Mouse (Mus musculus): ENCODE measurements around the gene Eloa.
"Not testable (repeated sequence)": the region's sequence is repeated elsewhere in the genome, so short reads cannot be mapped to it uniquely, and the experiment has no call there.

The Eloa gene

DNA sequence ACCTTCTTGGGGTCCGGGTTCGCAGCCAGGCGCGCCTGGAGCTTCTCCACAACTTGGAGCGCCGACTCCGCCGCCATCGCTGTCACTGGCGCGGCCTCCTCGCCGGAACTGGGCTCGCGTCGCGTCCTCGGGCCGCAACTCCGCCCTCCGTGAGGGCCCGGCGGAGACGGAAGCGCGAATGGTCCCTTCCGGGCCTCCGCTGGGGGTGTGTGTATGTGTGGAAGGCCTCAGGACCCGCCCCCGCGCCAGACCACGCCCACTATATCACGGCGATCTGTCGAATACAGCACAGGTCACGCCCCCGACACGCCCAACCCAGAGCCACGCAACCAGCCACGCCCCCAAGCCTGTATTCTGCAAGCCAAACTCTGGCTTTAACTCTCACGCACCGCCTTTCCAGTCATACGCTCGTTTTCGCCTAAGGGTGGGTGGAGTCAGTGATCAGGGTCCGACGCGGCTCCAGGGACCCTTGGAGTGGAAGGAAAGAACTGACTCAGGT is at the start of gene Eloa:
Gene Eloa, minus strand, starts transcription at position 215 of the 499 bp plus-strand sequence.
- peak; percentile 100 for DNase-seq (ENCODE audit: low spot score)

DNA sequence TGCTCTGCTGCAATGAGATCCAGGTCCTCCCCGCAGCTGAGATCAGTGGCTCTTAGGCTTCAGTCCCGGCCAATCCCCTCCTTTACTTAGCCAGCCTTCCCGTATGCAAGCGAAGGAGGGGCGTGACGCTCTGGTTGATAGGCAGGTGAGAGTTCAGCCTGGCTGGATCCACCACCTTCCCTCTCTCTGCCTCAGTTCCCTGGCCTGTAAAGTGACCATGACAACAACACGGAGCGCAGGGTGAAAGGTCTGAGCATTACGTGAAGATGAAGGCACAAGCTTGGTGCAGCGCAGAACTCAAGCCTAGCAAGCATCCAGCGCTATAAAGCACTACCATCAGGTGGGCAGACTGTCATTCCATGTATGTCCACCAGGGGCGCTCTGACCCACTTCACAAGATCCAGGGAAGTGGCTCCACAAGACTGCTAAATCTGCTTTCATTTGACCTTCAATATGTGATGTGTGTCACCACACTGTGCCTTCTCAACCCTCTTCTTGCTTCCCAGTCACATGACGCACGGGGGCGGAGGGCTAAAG is 49.7 kb upstream of the Eloa start:
- DNase-seq (ENCODE audit: low spot score): peak; percentile 93

DNA sequence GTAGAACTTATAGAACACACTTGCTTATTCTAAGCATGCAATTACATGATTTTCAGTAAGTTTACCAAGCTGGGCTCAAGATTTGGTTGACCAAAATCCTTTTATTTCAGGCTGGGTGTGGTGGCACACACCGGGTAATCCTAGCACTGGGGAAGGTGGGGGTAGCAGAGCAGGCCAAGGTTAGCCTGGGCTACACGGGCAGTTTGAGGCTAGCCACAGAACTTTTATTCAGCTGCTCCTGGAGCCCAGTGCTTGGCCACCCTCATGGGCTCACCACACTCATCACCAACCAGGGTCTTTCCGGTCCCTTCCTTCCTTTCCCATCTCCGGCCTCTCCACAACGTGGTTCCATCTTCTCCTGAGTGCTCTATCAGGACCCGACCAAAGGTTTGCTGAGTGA is 49.0 kb upstream of the Eloa start:
- no peak for DNase-seq (ENCODE audit: low spot score)

DNA sequence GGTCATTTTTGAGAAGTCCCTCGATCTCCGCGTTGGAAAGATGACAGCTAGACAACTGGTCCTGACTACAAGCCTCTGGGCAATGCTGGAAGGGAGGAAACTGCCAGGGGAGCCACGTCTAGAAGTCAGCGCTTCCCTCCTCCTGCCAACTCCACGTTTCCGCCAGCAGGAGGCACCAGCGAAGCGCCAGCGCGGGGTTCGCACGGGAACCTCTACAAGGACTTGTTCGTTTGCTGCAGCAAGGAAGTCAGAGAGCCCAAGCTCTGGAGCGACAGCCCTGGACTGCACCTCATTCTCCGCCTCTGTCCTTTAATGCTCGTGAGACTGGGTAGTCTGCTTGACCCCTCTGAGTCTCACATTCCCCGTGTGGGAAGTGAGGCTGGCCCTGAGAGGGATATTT is 48.4 kb upstream of the Eloa start:
- peak; percentile 85 for DNase-seq (ENCODE audit: low spot score)

DNA sequence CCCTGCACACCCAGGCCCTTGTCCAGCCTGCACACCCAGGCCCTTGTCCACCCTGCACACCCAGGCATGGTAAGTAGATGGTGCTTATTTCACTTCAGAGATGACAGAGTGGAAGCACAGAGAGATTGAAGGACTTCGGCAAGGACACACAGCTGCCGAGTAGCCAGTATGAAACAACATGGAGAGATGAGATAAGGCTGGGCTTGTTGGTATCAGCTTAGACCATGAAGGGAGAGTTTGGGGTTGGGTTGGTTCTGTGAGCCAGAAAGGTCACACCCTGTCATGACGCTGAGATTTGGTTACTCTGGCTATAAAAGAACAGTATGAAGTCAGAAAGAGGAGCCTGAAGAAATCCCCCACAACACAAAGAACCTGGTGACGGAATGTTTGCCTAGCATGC is 47.8 kb upstream of the Eloa start:
- DNase-seq (ENCODE audit: low spot score): no peak

DNA sequence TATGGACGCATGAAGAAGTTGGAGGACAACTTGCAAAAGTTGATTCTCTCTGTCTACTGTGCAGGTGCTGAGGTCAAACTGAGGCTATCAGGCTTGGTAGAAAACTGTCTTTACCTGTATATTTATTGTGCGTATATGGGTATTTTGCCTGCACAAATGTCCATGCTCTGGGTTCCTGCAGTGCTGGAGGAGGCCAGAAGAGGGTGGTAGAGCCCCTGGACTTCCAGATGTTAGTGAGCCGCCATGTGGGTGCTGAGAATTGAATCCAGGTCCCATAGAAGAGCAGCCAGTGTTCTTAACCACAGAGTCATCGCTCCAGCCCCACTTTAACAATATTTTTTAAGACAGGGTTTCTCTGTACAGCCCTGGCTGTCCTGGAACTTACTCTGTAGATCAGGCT is 41.6 kb upstream of the Eloa start:
- DNase-seq (ENCODE audit: low spot score): no peak

DNA sequence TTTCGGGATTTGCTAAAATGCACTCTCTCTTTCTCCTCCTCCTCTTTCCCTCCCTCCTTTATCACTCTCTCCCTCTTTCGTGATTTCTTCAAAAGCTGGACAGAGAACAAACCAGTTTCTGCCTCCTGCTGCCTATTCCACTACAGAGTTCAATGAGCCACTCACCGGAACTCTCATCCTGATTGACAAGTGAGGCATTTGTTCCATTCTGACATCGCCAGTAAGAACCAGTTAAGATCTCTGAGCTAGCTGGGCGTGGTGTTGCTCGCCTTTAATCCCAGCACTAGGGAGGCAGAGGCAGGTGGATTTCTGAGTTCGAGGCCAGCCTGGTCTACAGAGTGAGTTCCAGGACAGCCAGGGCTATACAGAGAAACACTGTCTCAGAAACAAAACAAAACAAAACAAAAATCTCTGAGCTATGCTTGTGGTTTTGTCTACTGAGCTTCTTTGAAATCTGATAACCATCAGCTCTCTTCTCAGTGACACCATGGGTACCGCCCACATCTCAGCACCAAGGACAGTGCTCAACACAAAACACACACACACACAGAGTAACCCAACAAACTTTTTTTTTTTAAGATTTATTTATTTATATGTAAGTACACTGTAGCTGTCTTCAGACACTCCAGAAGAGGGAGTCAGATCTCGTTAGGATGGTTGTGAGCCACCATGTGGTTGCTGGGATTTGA is 38.4 kb upstream of the Eloa start:
- DNase-seq (ENCODE audit: low spot score): not testable (repeated sequence)

DNA sequence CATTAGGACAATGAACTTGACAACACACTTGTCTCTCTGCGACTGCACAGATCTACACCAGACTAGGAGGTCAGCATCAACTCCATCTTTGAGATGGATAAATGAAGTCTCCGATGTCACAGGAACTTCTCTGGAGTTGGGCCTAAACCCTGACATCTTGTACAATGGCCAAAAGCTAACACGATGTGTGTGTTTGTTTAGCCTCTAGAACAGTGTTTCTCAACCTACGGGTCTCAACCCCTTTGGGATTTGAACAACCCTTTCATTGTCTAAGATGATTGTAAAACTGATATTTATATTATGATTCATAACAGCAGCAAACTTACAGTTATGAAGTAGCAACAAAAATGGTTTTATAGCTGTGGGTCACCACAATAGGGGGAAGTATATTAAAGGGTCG is 36.4 kb upstream of the Eloa start:
- no peak for DNase-seq (ENCODE audit: low spot score)

DNA sequence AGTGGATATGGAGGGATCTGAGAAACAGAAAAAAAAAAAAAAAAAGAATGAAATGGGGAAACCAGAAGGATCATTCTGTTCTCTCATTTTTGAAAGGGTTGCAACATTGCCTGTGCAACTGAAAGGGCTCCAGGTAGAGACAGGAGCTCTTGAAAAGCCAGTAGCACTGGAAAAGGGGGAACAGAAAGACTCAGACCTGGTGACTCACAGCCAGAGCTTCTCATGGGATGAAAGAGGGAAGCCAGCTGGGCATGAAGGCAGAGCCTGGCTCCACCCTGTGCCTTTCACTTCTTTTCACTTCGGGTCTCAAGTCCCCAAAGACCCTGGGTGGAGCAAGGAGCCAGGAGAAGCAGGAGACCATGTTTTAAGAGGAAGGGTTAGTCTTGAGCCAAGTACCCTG is 34.5 kb upstream of the Eloa start:
- no peak for DNase-seq (ENCODE audit: low spot score)

DNA sequence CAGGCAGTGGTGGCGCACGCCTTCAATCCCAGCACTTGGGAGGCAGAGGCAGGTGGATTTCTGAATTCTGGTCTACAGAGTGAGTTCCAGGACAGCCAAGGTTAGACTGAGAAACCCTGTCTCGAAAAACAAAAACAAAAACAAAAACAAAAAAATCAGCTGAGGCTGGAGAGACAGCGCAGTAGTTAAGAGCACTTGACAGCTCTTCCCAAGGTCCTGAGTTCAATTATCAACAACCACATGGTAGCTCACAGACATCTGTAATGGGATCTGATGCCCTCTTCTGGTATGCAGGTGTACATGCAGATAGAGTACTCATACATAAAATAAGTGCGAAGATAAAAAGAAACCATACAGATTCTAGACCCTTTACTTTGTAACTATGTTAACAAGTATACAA is 32.3 kb upstream of the Eloa start:
- DNase-seq (ENCODE audit: low spot score): no peak

DNA sequence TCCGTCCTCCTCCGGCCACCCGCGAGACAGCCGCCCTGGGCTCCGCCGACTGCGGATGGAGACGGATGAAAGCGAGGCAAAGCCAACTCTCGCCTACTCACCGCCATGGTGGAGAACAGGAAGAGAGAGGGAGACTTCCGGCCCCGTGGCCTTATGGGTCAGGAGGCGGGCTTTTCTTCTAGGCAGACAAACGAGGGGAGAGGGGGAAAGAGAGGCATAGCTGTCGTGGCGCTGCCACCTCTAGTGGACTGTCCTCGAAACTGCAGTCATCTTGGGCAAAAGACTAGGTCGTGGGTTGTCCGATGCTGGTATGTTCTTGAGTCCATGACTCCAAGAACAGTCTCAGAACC is 31.7 kb upstream of the Eloa start, which contains the start of gene Rpl11:
Gene Rpl11, minus strand, starts transcription at position 182 of the 350 bp plus-strand sequence.
- DNase-seq (ENCODE audit: low spot score): peak; percentile 98

DNA sequence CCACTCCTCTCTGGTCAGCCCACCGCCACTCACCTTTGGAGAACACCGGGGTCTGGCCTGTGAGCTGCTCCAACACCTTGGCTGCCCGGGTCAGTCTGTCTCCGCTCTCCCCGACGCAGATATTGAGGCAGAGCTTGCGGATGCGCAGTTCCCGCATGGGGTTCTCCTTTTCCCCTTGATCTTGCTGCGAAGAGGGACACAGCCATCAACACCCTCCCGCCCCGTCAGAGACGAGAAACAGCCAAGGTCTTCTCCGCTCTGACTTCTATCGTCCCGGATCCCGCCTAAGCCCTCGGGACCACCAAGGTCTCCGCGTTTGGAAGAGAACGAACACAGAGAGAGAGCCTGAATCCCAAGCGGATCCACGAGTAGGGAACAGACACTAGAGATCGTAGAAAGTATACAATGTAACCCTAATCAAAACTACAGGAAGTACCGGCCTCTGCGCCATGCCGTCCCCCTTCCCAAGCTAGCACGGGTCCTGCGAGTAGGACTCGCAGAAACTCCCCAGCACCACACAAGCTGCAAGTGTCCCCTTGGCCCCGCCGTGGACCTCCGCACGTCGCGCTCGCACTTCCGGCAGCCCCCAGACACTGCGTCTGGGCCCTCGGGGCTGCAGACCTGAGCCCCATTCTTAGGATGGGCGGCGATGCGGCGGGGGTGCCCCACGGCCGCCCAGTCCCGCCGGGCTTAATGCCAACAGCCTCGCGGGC is 31.1 kb upstream of the Eloa start:
- DNase-seq (ENCODE audit: low spot score): no peak

DNA sequence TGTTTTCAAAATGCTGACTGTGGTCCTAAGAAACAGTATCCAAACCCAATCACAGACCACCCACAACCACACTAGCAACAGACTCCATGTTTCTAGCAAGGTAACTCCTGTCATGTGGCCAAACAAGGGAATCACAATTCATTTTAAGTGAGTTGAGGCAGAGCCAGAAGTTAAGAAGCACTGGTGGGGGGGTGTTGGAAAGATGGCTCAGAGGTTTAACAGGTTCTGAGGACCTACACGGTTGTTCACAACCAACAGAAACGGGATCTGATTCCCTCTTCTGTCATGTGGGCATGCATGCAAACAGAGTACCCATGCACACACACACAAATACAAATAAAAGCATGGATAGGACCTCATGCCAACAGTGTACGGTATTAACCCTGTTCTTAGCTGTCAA is 30.5 kb upstream of the Eloa start:
- no peak for DNase-seq (ENCODE audit: low spot score)

DNA sequence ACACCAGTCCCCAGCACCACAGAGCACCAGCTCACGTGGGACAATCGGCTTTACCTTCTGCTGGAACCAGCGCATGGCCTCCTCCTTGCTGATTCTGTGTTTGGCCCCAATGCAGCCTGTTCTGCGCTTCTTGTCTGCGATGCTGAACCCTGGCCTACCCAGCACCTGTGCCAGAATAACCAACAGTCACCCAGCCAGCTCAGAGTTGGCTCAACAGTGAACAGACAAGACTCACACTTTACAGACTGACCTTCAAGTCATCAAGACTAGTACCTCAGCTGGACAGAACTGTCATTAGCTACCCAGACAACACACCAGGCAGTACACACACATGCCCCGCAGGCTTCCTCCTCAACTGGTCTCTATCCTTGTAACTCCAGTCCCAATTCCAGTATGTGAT is 28.7 kb upstream of the Eloa start:
- DNase-seq (ENCODE audit: low spot score): no peak

DNA sequence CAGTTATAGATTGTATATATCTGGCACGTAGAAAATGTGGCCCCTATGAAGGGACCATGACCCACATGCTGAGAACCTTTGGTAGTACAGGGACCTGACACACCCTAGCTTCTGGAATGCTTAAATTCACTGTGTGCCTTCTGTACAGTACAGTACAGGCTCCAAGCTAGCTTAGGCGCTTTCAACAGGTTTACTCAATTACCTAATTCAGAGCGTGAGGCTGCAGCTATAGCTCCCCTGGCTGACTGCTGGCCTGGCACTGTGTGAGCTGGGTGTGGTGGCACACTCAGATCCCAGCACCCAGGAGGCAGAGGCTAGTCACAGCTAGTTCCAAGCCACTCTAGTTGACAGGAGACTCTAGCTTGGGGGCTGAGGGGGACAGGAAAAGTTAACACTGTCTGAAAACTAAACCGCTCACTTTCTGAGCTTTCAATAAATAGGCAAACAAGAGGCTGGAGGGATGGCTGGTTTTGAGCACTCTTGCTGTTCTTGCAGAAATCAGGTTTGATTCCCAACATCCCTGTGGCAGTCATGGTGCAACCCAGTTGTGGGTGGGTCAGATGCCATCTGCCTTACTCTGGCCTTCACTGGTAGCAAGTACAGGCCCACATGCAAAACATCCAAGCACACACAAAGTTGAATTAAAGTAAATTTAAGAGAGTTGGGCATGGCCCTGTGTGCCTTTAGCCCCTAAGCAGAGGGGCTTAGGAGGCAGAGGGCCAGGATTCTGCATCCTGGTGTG is 26.9 kb upstream of the Eloa start:
- no peak for DNase-seq (ENCODE audit: low spot score)

DNA sequence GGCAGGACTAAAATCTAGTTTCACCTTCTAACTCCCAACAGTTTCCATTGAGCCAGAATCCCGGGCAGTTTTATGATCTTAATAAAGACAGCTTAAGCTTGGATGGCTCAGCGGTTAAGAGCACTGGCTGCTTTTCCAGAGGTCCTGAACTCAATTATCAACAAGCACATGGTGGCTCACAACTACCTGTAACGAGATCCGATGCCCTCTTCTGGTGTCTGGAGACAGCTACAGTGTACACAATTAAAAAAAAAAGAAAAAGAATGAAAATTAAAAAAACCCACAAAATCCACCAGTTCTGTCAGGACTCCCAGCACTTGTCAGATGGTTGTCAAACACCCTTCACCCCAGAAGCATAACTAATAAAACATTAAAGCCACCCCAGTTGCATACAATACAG is 26.1 kb upstream of the Eloa start:
- DNase-seq (ENCODE audit: low spot score): no peak

DNA sequence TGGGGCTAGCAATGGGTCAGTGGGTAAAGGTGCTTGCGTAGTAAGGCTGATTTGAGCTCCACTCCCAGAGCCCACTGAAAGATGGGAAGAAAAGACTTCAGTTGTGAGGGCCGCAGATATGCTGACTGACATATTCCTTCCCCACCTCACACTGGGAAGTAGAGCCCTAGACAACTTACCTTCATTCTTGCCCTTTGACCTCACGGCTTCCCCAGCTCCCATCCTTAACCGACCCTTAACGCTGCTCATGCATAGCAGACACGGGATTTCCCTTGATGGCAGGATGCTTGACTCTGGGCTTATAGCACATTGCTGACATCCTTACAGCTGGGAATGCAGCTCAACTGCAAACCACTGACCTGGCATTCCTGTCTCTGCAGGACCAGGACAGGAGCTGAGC is 25.3 kb upstream of the Eloa start:
- DNase-seq (ENCODE audit: low spot score): no peak

DNA sequence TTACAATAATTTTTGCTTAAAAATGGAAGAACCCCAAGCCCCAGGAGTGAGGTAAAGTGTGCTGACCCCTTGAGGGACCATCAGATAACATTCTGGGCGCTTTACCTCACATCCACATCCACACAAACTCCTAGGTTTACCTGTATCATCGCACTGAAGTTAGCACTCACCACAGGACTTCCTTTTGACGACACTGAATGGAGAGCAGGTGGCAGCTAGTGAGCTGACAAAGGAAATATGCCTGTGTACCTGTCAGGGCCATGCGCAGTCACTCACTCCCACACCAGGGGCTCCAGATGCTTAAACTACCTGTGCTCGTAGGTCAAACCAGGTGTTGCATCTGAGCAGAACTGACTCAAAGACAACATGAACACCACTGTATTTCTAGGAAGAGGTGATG is 23.5 kb upstream of the Eloa start:
- DNase-seq (ENCODE audit: low spot score): no peak

DNA sequence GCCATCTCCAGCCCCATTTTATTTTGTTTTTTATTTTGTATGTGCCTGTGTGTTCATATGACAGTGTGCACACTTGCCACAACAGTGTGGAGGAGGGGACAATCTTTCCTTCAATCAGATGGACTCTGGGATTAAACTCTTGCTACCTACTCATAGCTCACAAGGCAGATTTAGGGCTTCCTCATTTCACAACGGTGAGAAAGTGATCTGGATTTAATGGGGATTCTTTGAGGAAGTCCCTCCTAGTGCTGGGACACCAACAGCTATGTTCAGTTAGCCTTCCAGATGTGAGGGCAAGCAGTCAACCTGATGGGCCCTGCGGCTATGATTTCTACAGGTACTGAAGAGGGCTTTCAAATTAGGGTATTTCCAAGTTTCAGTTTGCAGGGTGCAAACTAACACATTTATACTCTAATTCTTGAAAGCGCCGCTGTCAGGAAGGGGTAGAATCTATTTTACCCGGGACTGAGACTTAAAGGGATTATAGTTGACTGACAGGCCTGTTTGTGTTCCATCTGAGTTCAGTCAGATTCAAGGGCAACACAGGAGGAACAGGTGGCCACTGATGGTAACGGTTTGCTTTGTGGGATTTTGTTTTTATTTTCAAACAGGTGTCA is 22.3 kb upstream of the Eloa start:
- no peak for DNase-seq (ENCODE audit: low spot score)

DNA sequence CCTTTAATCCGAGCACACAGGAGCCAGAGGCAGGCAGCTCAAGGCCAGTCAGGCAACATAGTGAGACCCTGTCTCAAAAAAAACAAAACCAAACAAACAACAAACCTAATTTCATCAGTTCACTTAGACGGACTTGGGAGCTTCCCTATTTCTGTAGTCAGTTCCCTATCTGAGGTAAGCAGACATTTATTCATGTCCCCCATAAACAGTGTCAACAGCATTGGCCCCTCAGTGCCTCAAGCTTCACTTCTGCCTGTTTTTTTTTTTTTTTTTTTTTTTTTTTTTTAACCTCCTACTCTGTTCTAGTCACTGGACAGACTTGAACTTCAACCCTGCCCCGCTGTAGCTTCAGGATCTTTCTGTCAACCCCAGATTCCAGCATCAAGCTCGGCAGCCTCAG is 13.5 kb upstream of the Eloa start:
- DNase-seq (ENCODE audit: low spot score): no peak

DNA sequence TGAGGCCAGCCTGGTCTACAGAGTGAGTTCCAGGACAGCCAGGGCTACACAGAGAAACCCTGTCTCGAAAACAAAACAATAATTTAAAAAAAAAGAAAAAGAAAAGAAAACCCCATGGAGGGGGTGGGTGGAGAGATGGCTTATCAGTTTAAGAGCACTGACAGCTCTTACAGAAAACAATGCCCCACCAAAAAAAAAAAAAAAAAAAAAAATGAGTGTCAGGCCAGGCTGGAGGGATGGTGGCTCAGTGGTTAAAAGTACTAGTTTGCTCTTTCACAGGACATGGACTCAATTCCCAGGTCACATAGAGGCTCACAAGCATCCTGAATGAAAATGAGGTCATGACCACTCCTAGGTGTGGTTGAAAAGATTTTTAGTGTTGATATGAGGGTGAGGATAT is 11.7 kb upstream of the Eloa start:
- DNase-seq (ENCODE audit: low spot score): no peak
